Mouse (Mus musculus) T-helper 2 cell (primary cell): Measurements from ENCODE around the gene Prmt1.
"Not testable (repeated sequence)": the region's sequence is repeated elsewhere in the genome, so short reads cannot be mapped to it uniquely, and the experiment has no call there.

Experiments used
- in situ Hi-C: fragments of 300-600 bp; cut with MboI, MseI; formaldehyde crosslinking; loops from one replicate; pipeline ENCODE4 v1.15.1; 2025; ENCODE audit warnings: high pct_unique_total_duplicates

The Prmt1 gene

GRCm38 (mm10) chr7:44986192-44986878, at the start of gene Prmt1:
Gene Prmt1 (minus strand): TSS chr7:44986568.
- in situ Hi-C loops = no loop called here

DNA sequence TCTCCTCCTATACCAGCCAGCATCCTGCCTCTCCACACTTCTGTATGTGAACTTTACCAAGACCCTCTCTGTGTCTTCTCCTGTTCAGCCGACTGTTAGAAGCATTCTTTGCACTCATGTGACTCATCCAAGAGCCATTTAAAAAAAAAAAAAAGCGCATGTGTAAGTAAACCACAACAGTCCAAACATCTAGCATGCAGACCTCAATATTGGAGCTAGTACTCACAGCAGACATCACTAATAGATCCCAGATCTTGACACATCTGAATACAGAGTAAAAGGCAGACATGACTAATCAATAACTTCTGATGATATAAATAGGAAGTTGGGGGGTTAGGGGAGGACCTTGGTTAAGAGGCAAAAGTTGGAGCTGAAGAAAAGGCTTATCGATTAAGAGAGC, 49.3 kb upstream of the Prmt1 start:
- in situ Hi-C loops = no loop called here

DNA sequence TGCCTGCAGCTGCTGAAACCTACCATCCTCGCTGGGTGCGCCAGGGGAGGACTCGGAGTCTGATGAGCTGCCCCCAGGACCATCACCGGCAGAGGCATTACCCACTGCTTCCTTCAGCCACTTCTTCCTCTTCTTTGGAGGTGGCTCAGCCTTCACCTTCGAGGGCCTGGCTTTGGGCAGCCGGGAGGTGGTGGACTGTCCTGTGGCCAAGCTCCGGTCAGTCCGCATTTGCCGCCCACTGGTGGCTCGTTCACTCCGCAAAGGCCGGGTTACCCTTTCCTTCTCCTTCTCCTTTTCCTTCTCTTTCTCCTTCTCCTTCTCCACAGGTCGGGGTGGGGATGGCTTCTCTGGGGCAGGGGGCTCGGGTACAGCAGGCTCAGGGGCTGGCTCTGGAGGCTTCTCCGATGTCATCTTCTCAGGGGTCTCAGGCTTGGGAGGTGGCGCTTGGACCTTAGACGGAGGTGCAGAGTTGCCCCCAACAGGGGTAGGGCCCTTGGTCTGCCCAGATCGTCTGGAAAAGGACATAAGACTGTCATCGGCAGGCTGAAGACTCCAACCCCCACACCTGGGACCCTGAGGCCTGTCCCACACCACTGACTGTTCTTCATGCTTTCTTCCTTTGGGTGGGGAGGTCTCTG, 47.5 kb upstream of the Prmt1 start:
- in situ Hi-C loops = no loop called here

GRCm38 (mm10) chr7:45030857-45031256, 44.5 kb upstream of the Prmt1 start:
- in situ Hi-C loops = no loop called here

DNA sequence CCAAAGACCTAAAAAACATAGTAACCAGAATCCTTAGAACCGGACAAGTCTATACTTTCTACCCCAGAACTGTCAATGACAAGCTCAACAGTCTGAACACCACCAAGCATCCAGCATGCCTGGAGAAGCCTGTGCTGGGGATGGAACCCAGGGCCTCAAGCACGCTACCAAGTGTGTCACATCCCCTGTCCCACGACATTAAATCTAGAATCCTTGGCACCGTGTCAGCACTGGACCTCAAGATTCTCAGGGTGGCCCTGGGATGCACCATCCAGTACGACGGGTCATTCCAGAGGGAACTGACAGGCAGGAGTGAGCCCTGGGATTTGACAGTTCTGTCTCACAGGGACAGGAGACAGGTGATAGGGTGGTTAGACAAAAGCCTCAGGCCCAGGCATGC, 43.6 kb upstream of the Prmt1 start:
- in situ Hi-C loops = no loop called here

GRCm38 (mm10) chr7:45028351-45028750, 42.0 kb upstream of the Prmt1 start:
- in situ Hi-C loops = no loop called here

GRCm38 (mm10) chr7:45027761-45028160, 41.4 kb upstream of the Prmt1 start:
- in situ Hi-C loops = no loop called here

GRCm38 (mm10) chr7:45026256-45026655, 39.9 kb upstream of the Prmt1 start:
- in situ Hi-C loops = no loop called here

DNA sequence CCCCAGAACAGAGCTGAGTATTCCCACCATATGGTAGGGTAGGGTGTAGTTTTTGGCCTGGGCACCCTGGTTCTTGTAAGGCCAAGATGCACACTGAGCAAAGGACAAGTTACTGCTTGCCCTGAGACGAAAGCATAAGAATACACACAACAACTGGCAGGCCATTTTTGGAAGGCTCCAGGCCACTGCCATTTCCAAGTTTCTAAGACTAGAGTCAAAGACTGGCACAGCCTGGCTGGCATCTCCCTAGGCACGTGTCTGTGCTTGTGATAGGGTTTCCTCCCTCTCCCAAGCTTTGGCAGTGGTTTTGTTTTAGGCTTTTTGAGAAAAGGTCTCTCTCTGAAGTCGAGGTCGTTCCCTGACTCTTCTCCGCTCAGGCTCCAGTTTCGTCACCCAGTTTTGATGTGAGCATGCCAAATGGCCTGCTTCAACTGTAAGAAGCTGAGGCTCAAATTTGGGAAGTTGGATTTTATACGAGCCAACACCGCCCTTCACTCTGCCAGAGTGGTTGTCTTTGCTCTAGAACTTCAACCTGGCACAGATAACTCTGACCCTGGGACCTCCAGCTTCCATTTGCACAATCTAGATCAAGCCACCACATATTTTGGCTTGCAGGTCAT, 39.3 kb upstream of the Prmt1 start:
- in situ Hi-C loops = no loop called here

GRCm38 (mm10) chr7:45024281-45025248, 38.2 kb upstream of the Prmt1 start:
- in situ Hi-C loops = no loop called here

DNA sequence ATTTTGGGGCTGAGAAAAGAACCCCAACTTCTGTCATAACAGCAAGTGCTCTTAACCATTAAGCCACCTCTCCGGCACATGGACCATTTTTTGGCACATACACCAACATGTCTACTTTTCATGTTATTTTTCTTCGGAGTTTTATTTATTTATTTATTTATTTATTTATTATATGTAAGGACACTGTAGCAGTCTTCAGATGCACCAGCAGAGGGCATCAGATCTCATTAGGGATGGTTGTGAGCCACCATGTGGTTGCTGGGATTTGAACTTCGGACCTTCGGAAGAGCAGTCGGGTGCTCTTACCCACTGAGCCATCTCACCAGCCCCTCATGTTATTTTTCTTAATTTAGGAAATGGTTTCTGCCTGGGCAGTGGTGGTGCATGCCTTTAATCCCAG, 37.3 kb upstream of the Prmt1 start:
- in situ Hi-C loops = not testable (repeated sequence)

DNA sequence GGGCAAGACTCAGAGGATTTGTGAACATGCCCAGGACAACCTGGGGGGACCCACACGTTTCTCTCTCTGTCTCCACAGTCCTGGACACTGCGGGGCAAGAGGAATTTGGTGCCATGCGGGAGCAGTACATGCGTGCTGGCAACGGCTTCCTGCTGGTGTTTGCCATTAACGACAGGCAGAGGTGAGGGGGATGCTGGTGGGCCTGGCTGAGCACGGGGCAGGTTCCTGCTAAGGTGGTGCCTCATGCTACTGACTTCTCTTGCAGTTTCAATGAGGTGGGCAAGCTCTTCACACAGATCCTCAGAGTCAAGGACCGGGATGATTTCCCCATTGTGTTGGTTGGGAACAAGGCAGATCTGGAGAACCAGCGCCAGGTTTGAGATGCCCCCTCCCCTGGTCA, 33.9 kb upstream of the Prmt1 start:
- in situ Hi-C loops = no loop called here

DNA sequence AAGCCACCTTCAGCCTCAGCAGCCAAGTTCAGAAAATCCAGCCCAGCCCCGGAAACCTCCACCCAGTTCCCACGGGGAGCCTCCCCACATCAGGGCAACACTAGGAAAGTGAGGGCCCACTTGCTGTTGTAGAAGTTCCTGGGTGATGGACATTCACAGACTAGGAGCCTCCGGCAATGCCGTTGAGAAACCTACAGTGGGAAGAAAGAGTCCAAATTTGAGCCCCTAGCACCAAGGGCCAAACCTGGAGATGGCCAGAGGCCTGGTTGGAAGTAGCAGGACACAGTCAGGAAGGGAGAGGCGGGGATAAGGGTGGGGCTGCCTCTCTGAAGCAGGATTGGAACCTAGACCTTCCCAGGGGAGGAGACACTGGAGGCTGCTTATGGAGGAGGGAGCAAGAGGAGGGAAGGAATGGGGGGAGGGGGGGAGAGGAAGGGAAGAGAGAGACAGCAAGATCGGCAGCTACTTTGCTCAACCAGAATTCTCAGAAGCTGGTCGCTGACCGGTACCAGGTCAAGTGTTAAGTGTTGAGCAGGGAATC, 32.7 kb upstream of the Prmt1 start:
- in situ Hi-C loops = loop anchor here (5.0 kb wide), 1 partner anchor 38 kb away; no protein-coding TSS in a partner anchor

- in situ Hi-C loops = loop anchor here (5.0 kb wide), 1 partner anchor 40 kb away; no protein-coding TSS in a partner anchor
These were observed 31.1 kb upstream of the Prmt1 start, which contains the start of gene Rras for GRCm38 (mm10) chr7:45017242-45018061. Gene Rras (plus strand): TSS chr7:45017961.

DNA sequence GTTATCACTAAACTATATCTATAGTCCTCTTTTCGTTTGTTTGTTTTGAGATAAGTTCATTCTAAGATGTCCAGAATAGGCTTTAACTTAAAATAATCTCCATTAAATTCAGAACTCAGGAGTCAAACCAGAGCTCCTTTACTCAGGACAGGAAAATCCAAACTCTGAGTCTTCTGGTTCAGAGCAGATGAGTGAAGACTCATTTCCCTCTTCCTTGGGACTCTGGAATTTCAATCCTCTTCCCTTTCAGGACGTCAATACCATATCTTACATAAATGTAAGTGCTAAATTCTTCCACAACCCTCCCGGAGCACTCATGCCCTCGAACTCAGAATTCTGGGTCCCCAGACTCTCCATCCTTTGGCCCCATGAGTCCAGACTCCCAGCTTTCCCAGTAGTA, 30.4 kb upstream of the Prmt1 start:
- in situ Hi-C loops = loop anchor here (5.0 kb wide), 1 partner anchor 41 kb away; no protein-coding TSS in a partner anchor

DNA sequence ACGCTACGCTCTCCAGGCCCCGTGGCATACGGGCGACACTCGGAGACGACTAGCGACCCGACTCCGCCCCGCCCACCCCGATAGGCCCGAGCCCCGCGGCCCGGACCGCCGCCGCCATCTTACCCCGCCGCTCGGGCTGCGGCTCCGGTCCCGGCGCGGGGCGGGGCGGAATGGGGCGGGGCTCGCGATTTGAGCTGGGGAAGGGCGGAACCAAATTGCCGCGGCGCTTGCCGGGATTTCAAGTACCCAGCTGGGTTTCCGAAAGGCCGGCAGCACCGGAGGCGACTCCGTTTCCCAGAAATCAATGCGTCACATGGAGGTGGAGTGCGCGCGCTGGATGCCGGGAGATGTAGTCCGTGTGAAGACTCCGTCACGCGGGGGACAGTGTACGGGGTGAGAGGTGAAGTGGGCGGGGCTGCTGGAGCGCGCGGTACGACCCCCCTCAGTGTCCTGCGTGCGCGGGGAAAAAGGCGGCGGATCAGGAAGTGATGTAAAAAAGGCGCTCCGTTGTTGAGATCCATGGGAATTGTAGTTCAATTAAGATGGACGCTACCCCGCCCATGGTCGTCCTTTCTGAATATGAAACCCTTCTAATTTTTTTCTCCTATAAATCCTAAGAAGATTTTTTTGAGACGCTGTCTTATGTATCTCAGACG, 29.7 kb upstream of the Prmt1 start, which contains the start of gene Scaf1:
Gene Scaf1 (minus strand): TSS at position 407 of the 656 bp plus-strand sequence.
- in situ Hi-C loops = loop anchor here (5.0 kb wide), 1 partner anchor 41 kb away; no protein-coding TSS in a partner anchor

DNA sequence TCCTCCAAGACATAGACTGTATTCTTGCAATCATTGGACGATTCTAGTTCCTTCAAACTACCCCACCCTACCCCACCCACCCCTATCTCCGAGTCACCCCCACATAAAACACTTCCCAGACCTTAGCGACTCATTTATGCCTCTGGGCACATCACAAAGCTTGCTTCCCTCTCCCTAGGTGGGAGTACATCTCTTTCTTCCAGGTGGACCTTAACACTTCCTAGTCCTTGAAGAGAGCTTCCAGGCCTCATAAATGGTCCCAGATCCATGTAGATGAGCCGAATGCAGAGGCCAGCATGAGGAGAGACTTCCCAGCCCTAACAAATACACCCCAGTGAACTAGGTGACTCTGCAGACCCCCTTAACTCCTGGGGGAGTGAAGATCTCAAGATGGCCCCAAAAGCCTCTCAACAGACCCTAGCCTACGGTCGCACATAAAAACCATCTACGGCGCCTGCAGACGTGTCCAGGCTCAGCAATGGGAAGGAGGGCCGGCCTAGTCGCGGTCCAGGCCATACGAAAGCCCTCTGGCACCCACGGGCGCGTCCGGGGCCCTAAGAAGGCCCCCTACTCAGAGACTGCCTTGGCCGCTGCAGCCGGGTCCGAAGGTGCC, 29.1 kb upstream of the Prmt1 start:
- in situ Hi-C loops = loop anchor here (5.0 kb wide), 1 partner anchor 42 kb away; no protein-coding TSS in a partner anchor

GRCm38 (mm10) chr7:45014096-45014451, 27.7 kb upstream of the Prmt1 start:
- in situ Hi-C loops = no loop called here

GRCm38 (mm10) chr7:45013366-45014095, 27.2 kb upstream of the Prmt1 start:
- in situ Hi-C loops = no loop called here
